Mouse (Mus musculus) liver, embryonic 16.5 days (tissue): ENCODE data around the gene Gypa. TPM values are rescaled to one million over a fixed set of nuclear protein-coding genes. Genes with fewer than 3 reads are reported as not detected.

Experiments used
- ATAC-seq: fragments of 200-750 bp; cut with Nextera tagmentation; 2 replicates; pipeline ENCODE4 v1.8.0; 2017; ENCODE audit warnings: low read depth, mild to moderate bottlenecking, moderate number of reproducible peaks, moderate library complexity
- H3K27ac ChIP-seq: fragments of 300-500 bp; sonication (generic); 2 replicates; pipeline ENCODE4 v1.5.1; 2014; ENCODE audit warnings: mild to moderate bottlenecking, low read length
- H3K27me3 ChIP-seq: fragments of 300-500 bp; sonication (generic); 2 replicates; pipeline ENCODE4 v1.6.1; 2014; ENCODE audit warnings: low read depth, low read length, mixed read lengths; ENCODE audit not compliant: control insufficient read depth, insufficient read depth
- H3K36me3 ChIP-seq: fragments of 300-500 bp; sonication (generic); 2 replicates; pipeline ENCODE4 v1.6.1; 2014; ENCODE audit warnings: mild to moderate bottlenecking; ENCODE audit not compliant: control insufficient read depth, insufficient read depth
- H3K4me1 ChIP-seq: fragments of 300-500 bp; sonication (generic); 2 replicates; pipeline ENCODE4 v1.6.1; 2014; ENCODE audit warnings: low read depth, low read length, mixed read lengths; ENCODE audit not compliant: control insufficient read depth
- H3K4me2 ChIP-seq: fragments of 300-500 bp; sonication (generic); 2 replicates; pipeline ENCODE4 v1.6.1; 2014; ENCODE audit warnings: low read depth, low read length, mixed read lengths
- H3K4me3 ChIP-seq: fragments of 300-500 bp; sonication (generic); 2 replicates; pipeline ENCODE4 v1.5.1; 2014; ENCODE audit warnings: low read depth, mild to moderate bottlenecking, low read length
- H3K9ac ChIP-seq: fragments of 300-500 bp; sonication (generic); 2 replicates; pipeline ENCODE4 v1.6.1; 2014; ENCODE audit warnings: low read depth, low read length
- H3K9me3 ChIP-seq: fragments of 300-500 bp; sonication (generic); replicated peaks from 2 replicates; pipeline ENCODE4 v1.6.1; 2016; ENCODE audit warnings: low read length; ENCODE audit not compliant: control insufficient read depth
- WGBS: fragments of 180-500 bp; shearing (Covaris S2); extraction: QIAGEN DNeasy Blood & Tissue Kit; methylation state at CpG from one replicate; pipeline ENCODE4 v1.1.7; 2014; ENCODE audit not compliant: insufficient replicate concordance; 5-methylcytosine and 5-hydroxymethylcytosine counted together
- polyA plus RNA-seq: library from polyadenylated mRNA; unstranded; fragments of >200 nt; fragmentation: Nextera tagmentation; extraction: Ambion mirVana; gene quantifications from 2 replicates; pipeline ENCODE4 v1.2.1, GENCODE M21; 2015

The Gypa gene
- polyA plus RNA-seq: 642 and 710 TPM in 2 replicates

- Histone ChIP-seq H3K9ac (peak within 1 kb of the TSS; percentile 76), H3K4me3 (peak within 1 kb of the TSS; percentile 63), H3K27me3 (no peaks in the 10 kb centered on the region), H3K36me3 (peaks cover 32% of the 10 kb centered on the region), H3K4me2 (peak within 1 kb of the TSS; percentile 68), H3K9me3 (no peaks in the 10 kb centered on the region), H3K27ac (peak within 1 kb of the TSS; percentile 96), H3K4me1 (peaks cover 6% of the 10 kb centered on the region)
- whole genome bisulfite sequencing: 8% methylated on average over 14 of the region's 14 CpGs
- peak; percentile 96 for ATAC-seq
Observed at GRCm38 (mm10) chr8:80493523-80494345, at the start of gene Gypa. TSS of gene Gypa (plus strand) at chr8:80493781.

GRCm38 (mm10) chr8:80444534-80445072, 49.0 kb upstream of the Gypa start:
- Histone ChIP-seq H3K9me3 (no peaks in the 10 kb centered on the region), H3K9ac (no peak overlapping the region), H3K27ac (no peak overlapping the region), H3K27me3 (no peaks in the 10 kb centered on the region), H3K4me1 (no peaks in the 10 kb centered on the region), H3K36me3 (no peaks in the 10 kb centered on the region), H3K4me2 (no peak overlapping the region), H3K4me3 (no peak overlapping the region)
- 55% methylated on average over 4 of the region's 4 CpGs for WGBS
- ATAC-seq: no peak

GRCm38 (mm10) chr8:80447217-80447616, 46.4 kb upstream of the Gypa start:
- H3K4me3 ChIP-seq: no peak overlapping the region
- H3K4me1 ChIP-seq: no peaks in the 10 kb centered on the region
- no peak overlapping the region for H3K27ac ChIP-seq
- ATAC-seq: no peak
- H3K36me3 ChIP-seq: no peaks in the 10 kb centered on the region
- H3K27me3 ChIP-seq: no peaks in the 10 kb centered on the region
- WGBS: 61% methylated on average over 4 of the region's 4 CpGs
- H3K9me3 ChIP-seq: no peaks in the 10 kb centered on the region
- H3K9ac ChIP-seq: no peak overlapping the region
- no peak overlapping the region for H3K4me2 ChIP-seq

- H3K4me1 ChIP-seq: no peaks in the 10 kb centered on the region
- H3K27ac ChIP-seq: no peak overlapping the region
- no peaks in the 10 kb centered on the region for H3K27me3 ChIP-seq
- 53% methylated on average over 19 of the region's 19 CpGs for WGBS
- H3K4me2 ChIP-seq: no peak overlapping the region
- ATAC-seq: no peak
- no peaks in the 10 kb centered on the region for H3K36me3 ChIP-seq
- H3K9me3 ChIP-seq: no peaks in the 10 kb centered on the region
- H3K9ac ChIP-seq: no peak overlapping the region
- H3K4me3 ChIP-seq: no peak overlapping the region
Observed at GRCm38 (mm10) chr8:80451938-80452690, 41.5 kb upstream of the Gypa start.

- 3% methylated on average over 4 of the region's 4 CpGs for WGBS
- H3K27ac ChIP-seq: no peak overlapping the region
- H3K9ac ChIP-seq: no peak overlapping the region
- H3K9me3 ChIP-seq: no peaks in the 10 kb centered on the region
- H3K36me3 ChIP-seq: no peaks in the 10 kb centered on the region
- H3K4me2 ChIP-seq: no peak overlapping the region
- H3K4me1 ChIP-seq: no peaks in the 10 kb centered on the region
- no peaks in the 10 kb centered on the region for H3K27me3 ChIP-seq
- H3K4me3 ChIP-seq: no peak overlapping the region
- ATAC-seq: no peak
Observed at GRCm38 (mm10) chr8:80463450-80463917, 30.1 kb upstream of the Gypa start.

- no peak overlapping the region for H3K4me2 ChIP-seq
- no peak overlapping the region for H3K9ac ChIP-seq
- no peaks in the 10 kb centered on the region for H3K36me3 ChIP-seq
- H3K9me3 ChIP-seq: peaks cover 2% of the 10 kb centered on the region; the same call in 1 of the 2 replicates
- no peak overlapping the region for H3K27ac ChIP-seq
- H3K27me3 ChIP-seq: no peaks in the 10 kb centered on the region
- ATAC-seq: no peak
- 41% methylated on average over 7 of the region's 7 CpGs for WGBS
- H3K4me3 ChIP-seq: no peak overlapping the region
- no peaks in the 10 kb centered on the region for H3K4me1 ChIP-seq
Observed at GRCm38 (mm10) chr8:80474971-80475370, 18.6 kb upstream of the Gypa start.

- no peaks in the 10 kb centered on the region for H3K36me3 ChIP-seq
- 61% methylated on average over 5 of the region's 5 CpGs for WGBS
- no peaks in the 10 kb centered on the region for H3K4me1 ChIP-seq
- H3K9ac ChIP-seq: no peak overlapping the region
- H3K27me3 ChIP-seq: no peaks in the 10 kb centered on the region
- ATAC-seq: no peak
- no peak overlapping the region for H3K4me2 ChIP-seq
- H3K4me3 ChIP-seq: no peak overlapping the region
- no peaks in the 10 kb centered on the region for H3K9me3 ChIP-seq
- no peak overlapping the region for H3K27ac ChIP-seq
Observed at GRCm38 (mm10) chr8:80478156-80478555, 15.4 kb upstream of the Gypa start.

GRCm38 (mm10) chr8:80479129-80479528, 14.5 kb upstream of the Gypa start:
- H3K4me3 ChIP-seq: no peak overlapping the region
- H3K36me3 ChIP-seq: no peaks in the 10 kb centered on the region
- no peaks in the 10 kb centered on the region for H3K4me1 ChIP-seq
- WGBS: 42% methylated on average over 1 of the region's 1 CpGs
- no peaks in the 10 kb centered on the region for H3K27me3 ChIP-seq
- no peak overlapping the region for H3K4me2 ChIP-seq
- no peaks in the 10 kb centered on the region for H3K9me3 ChIP-seq
- ATAC-seq: no peak
- H3K9ac ChIP-seq: no peak overlapping the region
- no peak overlapping the region for H3K27ac ChIP-seq
